Mouse (Mus musculus): ENCODE measurements around the gene Utp18. TPM values are rescaled to one million over a fixed set of nuclear protein-coding genes. Genes with fewer than 3 reads are reported as not detected.
"Not testable (repeated sequence)": the region's sequence is repeated elsewhere in the genome, so short reads cannot be mapped to it uniquely, and the experiment has no call there.

The Utp18 gene
- polyA plus RNA-seq (2015; fragmentation: Nextera tagmentation; extraction: Ambion mirVana), result 12.5 and 13.3 TPM in 2 replicates

DNA sequence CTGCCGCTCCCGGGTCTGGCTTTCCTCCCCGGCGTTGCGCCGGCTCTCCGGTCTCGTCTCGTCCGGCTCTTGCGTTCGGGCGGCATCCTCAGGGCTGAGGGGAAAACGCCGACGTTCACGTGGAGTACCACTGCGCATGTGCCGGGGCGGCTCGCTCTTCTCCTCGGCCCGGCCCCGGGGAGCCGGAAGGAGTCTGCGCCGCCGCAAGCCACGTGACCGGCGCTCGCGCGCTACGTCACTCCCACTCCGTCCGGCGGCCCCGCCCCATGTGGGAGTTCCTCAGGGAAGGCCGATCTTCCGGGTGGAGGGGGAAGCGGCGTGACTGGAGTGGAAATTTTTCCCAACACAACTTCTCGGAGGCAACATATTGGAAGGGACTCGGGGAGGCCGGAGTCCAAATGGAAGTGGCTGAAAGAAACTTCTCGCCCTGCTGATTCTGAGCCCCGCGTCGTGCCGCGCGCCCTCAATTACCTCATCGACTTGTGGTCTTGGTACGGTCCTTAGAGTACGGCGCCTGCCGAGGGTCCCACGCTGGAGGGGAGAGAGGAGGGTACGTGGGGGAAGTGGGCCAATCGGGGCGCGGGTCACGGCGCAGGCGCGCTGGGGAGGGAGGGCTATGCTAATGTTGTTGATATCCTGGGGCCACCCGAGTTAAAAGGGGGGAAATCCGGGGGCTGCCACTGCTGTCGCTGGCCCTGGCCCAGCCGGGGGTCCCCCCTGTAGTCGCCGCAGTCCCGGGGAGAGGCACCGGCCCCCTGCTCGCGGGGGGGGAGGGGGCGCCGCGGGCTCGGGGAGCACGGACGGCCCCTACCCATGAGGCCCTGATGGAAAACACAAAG lies at the start of gene Utp18, which contains the start of gene Mbtd1:
Gene Utp18 (minus strand): TSS at position 195 of the 839 bp plus-strand sequence.
Gene Mbtd1 (plus strand): TSS at position 281 of the 839 bp plus-strand sequence.
- no peaks in the 10 kb centered on the region for H3K9me3 ChIP-seq (replicated peaks)
- H3K36me3 ChIP-seq (replicated peaks), result peaks cover 9% of the 10 kb centered on the region
- peak within 1 kb of the TSS; percentile 94 for H3K9ac ChIP-seq
- whole genome bisulfite sequencing (ENCODE audit: insufficient replicate concordance), result under 1% methylated on average over 80 of the region's 83 CpGs
- H3K4me1 ChIP-seq (replicated peaks), result peaks cover 38% of the 10 kb centered on the region
- H3K4me2 ChIP-seq, result peak within 1 kb of the TSS; percentile 91
- peak within 1 kb of the TSS; percentile 96 for H3K27ac ChIP-seq (replicated peaks)
- ATAC-seq (ENCODE audit: insufficient read depth), result peak; percentile 92
- H3K27me3 ChIP-seq, result no peaks in the 10 kb centered on the region
- peak within 1 kb of the TSS; percentile 98 for H3K4me3 ChIP-seq (replicated peaks)

DNA sequence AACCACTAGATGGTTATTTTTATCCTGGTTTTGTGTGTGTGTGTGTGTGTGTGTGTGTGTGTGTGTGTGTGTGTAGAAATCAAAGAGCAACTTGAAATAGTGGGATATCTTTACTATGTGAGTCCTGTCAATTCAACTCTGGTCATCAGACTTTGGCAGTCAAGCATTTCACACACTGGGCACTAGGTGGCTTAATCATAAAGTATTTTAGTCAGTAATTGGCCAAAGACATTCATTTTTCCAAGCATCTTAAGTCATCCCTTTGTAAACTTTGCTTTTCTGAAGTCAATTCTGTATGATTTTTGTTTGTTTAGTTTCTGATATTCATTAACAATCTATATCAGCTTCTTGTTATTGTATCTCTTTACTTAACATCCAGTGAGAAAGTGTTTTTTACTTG lies 43.5 kb upstream of the Utp18 start:
- no peaks in the 10 kb centered on the region for H3K27me3 ChIP-seq
- no peak overlapping the region for H3K27ac ChIP-seq (replicated peaks)
- H3K4me2 ChIP-seq, result no peak overlapping the region
- no peaks in the 10 kb centered on the region for H3K4me1 ChIP-seq (replicated peaks)
- H3K36me3 ChIP-seq (replicated peaks), result peaks cover 62% of the 10 kb centered on the region
- H3K9me3 ChIP-seq (replicated peaks), result no peaks in the 10 kb centered on the region
- H3K9ac ChIP-seq, result no peak overlapping the region
- H3K4me3 ChIP-seq (replicated peaks), result no peak overlapping the region
- no peak for ATAC-seq (ENCODE audit: insufficient read depth)

DNA sequence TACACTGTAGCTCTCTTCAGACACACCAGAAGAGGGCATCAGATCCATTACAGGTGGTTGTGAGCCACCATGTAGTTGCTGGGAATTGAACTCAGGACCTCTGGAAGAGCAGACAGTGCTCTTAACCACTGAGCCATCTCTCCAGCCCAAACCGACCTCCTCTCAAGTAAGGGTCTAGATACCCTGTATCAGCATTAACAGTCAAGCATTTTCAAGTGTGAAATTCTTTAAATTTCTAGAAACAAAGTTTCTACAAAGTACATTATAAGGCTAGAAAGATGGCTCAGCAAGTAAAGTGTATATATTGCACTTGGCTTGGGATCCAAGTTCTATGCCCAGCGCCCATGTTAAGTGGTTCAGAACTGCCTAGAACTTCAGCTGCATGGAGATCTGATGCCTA lies 29.5 kb upstream of the Utp18 start:
- H3K36me3 ChIP-seq (replicated peaks), result peaks cover 48% of the 10 kb centered on the region
- not testable (repeated sequence) for H3K4me2 ChIP-seq; H3K4me3 ChIP-seq (replicated peaks); ATAC-seq (ENCODE audit: insufficient read depth); H3K4me1 ChIP-seq (replicated peaks); H3K9me3 ChIP-seq (replicated peaks); H3K27me3 ChIP-seq; H3K9ac ChIP-seq; H3K27ac ChIP-seq (replicated peaks)
- 79% methylated on average over 2 of the region's 2 CpGs for whole genome bisulfite sequencing (ENCODE audit: insufficient replicate concordance)

DNA sequence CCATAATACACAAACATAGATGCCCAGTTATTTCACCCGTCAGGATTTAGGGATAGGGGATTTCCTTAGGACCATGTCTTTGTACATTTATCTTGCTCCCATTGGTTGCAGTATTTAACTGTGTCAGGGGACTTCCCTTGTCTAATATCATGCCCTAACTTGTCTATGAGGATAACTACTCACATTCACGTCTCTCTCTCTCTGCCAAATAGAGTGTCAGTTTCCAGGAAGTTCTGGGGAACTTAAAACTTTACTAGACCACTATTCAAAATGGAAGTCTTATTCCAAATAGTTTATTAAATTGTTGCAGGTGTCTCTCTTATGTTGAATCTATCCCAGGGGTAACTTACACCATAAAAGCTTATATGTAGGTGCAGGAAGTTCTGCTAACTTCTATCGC lies 26.0 kb upstream of the Utp18 start:
- no peaks in the 10 kb centered on the region for H3K9me3 ChIP-seq (replicated peaks)
- WGBS (ENCODE audit: insufficient replicate concordance), result 86% methylated on average over 3 of the region's 3 CpGs
- H3K36me3 ChIP-seq (replicated peaks), result peaks cover 50% of the 10 kb centered on the region

DNA sequence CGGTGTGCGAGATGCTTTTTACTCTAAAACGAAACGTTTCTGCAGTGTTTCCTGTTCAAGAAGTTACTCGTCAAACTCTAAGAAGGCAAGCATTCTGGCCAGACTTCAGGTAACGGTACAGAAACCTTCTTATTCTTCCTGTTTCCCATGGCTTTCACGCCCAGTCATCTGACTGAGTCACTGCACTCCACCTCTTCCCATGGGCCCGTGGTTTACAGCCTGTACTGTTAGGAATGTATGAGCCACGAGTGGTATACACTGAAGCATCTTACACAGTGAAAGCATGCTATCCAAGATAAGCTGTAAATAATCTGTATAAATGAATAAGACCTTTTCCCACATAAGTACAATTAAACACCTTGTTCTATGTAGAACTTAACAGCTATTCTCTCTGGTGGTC lies 23.3 kb upstream of the Utp18 start:
- Histone ChIP-seq H3K4me3 (replicated peaks) (no peak overlapping the region), H3K4me2 (no peak overlapping the region), H3K36me3 (replicated peaks) (peaks cover 58% of the 10 kb centered on the region), H3K9ac (no peak overlapping the region), H3K4me1 (replicated peaks) (0 out of 2 replicates have a peak, but pooled peaks cover 3% of the 10 kb centered on the region), H3K9me3 (replicated peaks) (no peaks in the 10 kb centered on the region), H3K27me3 (no peaks in the 10 kb centered on the region), H3K27ac (replicated peaks) (no peak overlapping the region)
- WGBS (ENCODE audit: insufficient replicate concordance), result 71% methylated on average over 9 of the region's 9 CpGs
- ATAC-seq (ENCODE audit: insufficient read depth), result no peak

More for the DNA sequence above, 26.0 kb upstream of the Utp18 start:
- Histone ChIP-seq H3K4me1 (replicated peaks) (0 out of 2 replicates have a peak, but pooled peaks cover 3% of the 10 kb centered on the region), H3K27me3 (no peaks in the 10 kb centered on the region), H3K9ac (no peak overlapping the region), H3K27ac (replicated peaks) (no peak overlapping the region), H3K4me2 (no peak overlapping the region), H3K4me3 (replicated peaks) (no peak overlapping the region)
- no peak for ATAC-seq (ENCODE audit: insufficient read depth)

DNA sequence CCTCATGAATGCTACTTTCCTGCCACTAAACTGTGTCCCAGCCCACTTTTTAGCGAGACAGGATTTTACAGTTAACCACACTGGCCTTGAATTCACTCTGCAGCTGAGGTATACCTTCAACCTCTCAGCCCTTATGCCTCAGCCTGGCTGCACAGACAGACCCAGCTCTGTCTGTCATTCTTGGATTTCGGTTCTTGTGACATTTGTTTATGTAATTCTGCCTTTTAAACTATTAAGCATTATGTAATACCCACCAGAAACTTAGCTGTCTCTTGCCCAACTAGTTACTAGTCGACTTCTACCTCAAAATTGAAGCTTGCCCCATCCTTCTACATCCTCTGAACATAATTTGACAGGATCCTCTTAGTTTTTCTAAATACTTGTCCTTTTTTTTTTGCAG lies 22.3 kb upstream of the Utp18 start:
- no peaks in the 10 kb centered on the region for H3K9me3 ChIP-seq (replicated peaks)
- H3K4me1 ChIP-seq (replicated peaks), result no peaks in the 10 kb centered on the region
- H3K4me2 ChIP-seq, result no peak overlapping the region
- no peak overlapping the region for H3K9ac ChIP-seq
- H3K27me3 ChIP-seq, result no peaks in the 10 kb centered on the region
- peaks cover 53% of the 10 kb centered on the region for H3K36me3 ChIP-seq (replicated peaks)
- 56% methylated on average over 3 of the region's 3 CpGs for WGBS (ENCODE audit: insufficient replicate concordance)
- no peak overlapping the region for H3K4me3 ChIP-seq (replicated peaks)
- ATAC-seq (ENCODE audit: insufficient read depth), result no peak
- no peak overlapping the region for H3K27ac ChIP-seq (replicated peaks)

DNA sequence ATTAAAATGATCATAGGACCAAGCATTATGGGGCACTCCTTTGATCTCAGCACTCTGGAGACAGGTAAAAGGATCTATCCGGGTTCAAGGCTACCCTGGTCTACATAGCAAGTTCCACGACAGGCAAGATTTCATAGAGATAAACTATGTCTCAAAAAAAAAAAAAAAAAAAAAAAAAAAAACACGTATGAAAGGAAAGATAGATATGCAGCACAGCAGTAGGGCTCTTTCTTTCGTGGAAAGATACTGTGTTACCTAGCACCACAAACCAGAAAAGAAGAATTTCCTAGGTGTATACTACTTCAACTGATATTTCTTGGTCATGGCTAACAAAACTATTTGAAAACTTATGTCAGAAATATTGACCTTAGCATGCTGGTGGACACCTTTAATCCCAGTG lies 21.3 kb upstream of the Utp18 start:
- Histone ChIP-seq H3K27me3 (no peaks in the 10 kb centered on the region), H3K9ac (no peak overlapping the region), H3K9me3 (replicated peaks) (no peaks in the 10 kb centered on the region), H3K4me1 (replicated peaks) (no peaks in the 10 kb centered on the region), H3K4me2 (no peak overlapping the region), H3K36me3 (replicated peaks) (peaks cover 53% of the 10 kb centered on the region), H3K27ac (replicated peaks) (no peak overlapping the region), H3K4me3 (replicated peaks) (no peak overlapping the region)
- 51% methylated on average over 4 of the region's 4 CpGs for WGBS (ENCODE audit: insufficient replicate concordance)
- no peak for ATAC-seq (ENCODE audit: insufficient read depth)

DNA sequence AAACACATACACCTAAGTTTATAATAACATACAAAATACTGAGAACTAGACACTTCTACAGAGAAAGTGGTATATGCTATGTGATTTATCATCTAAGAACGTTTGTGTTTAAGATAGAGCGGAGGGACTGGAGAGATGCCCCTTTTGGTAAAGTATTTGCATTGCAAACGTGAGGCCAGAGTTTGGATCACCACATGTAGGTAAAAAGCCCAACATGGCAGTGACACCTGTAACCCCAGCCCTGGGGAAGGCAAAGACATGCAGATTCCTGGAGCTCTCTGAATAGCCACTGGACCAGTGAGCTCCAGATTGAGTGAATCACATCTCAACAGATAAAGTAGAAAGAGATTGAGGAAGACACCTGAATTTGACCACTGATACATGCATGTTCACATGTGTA lies 12.2 kb upstream of the Utp18 start:
- Histone ChIP-seq H3K36me3 (replicated peaks) (peaks cover 6% of the 10 kb centered on the region; the same call in 1 of the 2 replicates), H3K4me1 (replicated peaks) (no peaks in the 10 kb centered on the region), H3K27me3 (no peaks in the 10 kb centered on the region), H3K27ac (replicated peaks) (no peak overlapping the region), H3K9me3 (replicated peaks) (no peaks in the 10 kb centered on the region), H3K4me2 (no peak overlapping the region), H3K9ac (no peak overlapping the region), H3K4me3 (replicated peaks) (no peak overlapping the region)
- WGBS (ENCODE audit: insufficient replicate concordance), result 67% methylated on average over 3 of the region's 3 CpGs
- ATAC-seq (ENCODE audit: insufficient read depth), result no peak

DNA sequence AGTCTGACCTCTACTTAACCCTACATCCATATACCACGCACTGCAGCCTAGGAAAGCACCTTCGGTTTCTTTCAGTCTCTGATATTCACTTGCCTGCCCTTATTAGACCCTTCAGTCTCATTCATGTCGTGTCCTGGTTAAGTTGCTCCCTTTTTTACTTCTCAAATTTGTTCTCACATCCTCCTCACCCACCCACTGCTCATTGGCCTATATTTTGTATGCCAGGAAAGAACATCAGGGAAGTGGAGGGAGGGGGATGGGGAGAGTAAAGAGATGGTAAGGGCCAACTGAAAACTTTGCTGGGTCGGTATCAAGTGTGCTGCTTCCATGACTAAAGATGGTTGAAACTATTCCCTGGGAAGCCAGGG lies 1.5 kb upstream of the Utp18 start:
- no peaks in the 10 kb centered on the region; the same call in 1 of the 2 replicates for H3K36me3 ChIP-seq (replicated peaks)
- WGBS (ENCODE audit: insufficient replicate concordance), result 2% methylated on average over 4 of the region's 4 CpGs
- ATAC-seq (ENCODE audit: insufficient read depth), result no peak
- peak overlapping the region; percentile 91 for H3K4me2 ChIP-seq
- peak overlapping the region; percentile 94 for H3K9ac ChIP-seq
- H3K4me1 ChIP-seq (replicated peaks), result peaks cover 38% of the 10 kb centered on the region
- H3K27ac ChIP-seq (replicated peaks), result peak overlapping the region; percentile 96
- no peaks in the 10 kb centered on the region for H3K9me3 ChIP-seq (replicated peaks)
- H3K4me3 ChIP-seq (replicated peaks), result peak overlapping the region; percentile 98
- H3K27me3 ChIP-seq, result no peaks in the 10 kb centered on the region

DNA sequence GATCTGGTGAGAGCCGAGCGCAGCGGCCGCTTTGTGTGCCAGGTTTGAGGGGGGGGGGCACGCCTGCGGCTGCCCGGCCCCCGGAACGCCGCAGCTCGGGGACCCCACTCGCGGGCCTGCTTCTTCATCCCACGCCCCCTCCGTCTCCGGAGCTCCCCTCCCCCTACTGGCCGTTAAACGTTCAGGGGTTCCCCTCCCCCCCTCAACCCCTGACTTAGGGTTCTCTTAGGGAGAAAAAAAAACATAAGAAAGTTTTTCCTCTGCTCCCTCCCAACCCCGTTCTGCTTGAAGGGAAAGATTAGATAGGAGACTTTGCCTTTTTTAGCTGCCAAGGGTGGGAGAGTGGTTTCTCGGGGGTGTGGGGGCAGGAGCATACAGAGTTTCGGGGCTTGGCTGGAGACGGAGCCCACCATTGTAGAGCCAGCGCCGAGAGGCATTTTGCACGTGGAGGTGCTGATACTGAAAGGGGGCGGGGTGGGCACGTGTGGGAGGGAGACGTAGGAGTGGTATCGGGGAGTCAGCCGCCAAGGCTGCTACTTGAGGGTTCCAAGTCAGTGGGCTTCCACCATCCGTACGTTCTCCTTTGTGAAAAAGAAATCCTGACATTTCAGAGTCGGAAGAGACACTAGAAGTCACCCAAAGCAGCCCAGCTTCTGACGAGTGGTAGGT lies 979 bp upstream of the Utp18 start:
- whole genome bisulfite sequencing (ENCODE audit: insufficient replicate concordance), result under 1% methylated on average over 34 of the region's 34 CpGs
- Histone ChIP-seq H3K36me3 (replicated peaks) (peaks cover 3% of the 10 kb centered on the region; the same call in 1 of the 2 replicates), H3K4me1 (replicated peaks) (peaks cover 38% of the 10 kb centered on the region), H3K9me3 (replicated peaks) (no peaks in the 10 kb centered on the region), H3K4me3 (replicated peaks) (peak overlapping the region; percentile 98), H3K27me3 (no peaks in the 10 kb centered on the region), H3K9ac (peak overlapping the region; percentile 94), H3K27ac (replicated peaks) (peak overlapping the region; percentile 96), H3K4me2 (peak overlapping the region; percentile 91)
- ATAC-seq (ENCODE audit: insufficient read depth), result no peak

DNA sequence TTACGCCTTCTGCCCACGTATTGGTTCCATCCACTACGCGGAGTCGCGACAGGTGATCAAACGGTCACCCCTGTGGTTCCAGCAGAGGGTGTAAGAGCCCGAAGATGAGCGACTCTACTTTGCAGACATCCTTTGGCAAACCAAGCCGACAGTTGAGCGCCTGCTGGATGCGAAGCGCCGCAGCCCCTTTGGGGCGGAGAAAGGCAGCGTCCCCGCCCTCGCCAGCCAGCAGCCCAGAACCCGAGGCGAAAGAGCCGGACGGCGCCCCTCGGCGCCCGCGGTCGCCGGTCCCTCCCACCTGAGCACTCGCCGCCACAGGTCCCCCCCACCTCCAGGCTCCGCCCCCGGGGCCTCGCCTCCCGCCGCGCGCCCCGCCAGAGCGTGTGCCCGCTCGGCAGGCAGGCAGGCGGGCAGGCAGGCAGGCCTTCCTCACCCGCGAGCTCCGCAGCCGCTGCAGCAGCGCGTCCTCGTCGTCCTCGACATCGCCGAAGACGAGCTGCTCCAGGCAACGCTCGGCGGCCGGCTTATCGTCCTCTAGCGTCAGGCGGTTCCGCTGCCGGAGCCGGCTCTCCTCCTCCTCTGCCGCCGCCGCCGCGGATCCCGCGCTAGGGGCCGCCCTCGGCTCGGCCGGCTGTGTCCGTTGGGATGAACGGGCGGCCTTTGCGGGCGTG lies 530 bp downstream of the Utp18 start:
- H3K9me3 ChIP-seq (replicated peaks), result no peaks in the 10 kb centered on the region
- H3K9ac ChIP-seq, result peak overlapping the region; percentile 85
- H3K27ac ChIP-seq (replicated peaks), result peak overlapping the region; percentile 96
- H3K27me3 ChIP-seq, result no peaks in the 10 kb centered on the region
- WGBS (ENCODE audit: insufficient replicate concordance), result under 1% methylated on average over 81 of the region's 81 CpGs
- H3K4me1 ChIP-seq (replicated peaks), result peaks cover 38% of the 10 kb centered on the region
- H3K4me2 ChIP-seq, result peak overlapping the region; percentile 91
- peaks cover 16% of the 10 kb centered on the region for H3K36me3 ChIP-seq (replicated peaks)
- ATAC-seq (ENCODE audit: insufficient read depth), result peak; percentile 80
- peak overlapping the region; percentile 98 for H3K4me3 ChIP-seq (replicated peaks)

Data from liver, embryonic 15.5 days (tissue).